Mouse (Mus musculus): ENCODE results near the gene Crocc2. TPM values are rescaled to one million over a fixed set of nuclear protein-coding genes. Genes with fewer than 3 reads are reported as not detected.

Gene Crocc2
- total RNA-seq, 1 experiment = 3.1 TPM

- peak overlapping the region; percentile 89 for H3K27ac ChIP-seq (ENCODE audit: insufficient read depth, low read depth, low read length, poor library complexity, severe bottlenecking)
- H3K9ac ChIP-seq (ENCODE audit: insufficient read depth, low read depth, low read length, poor library complexity, severe bottlenecking) = no peak overlapping the region
- H3K4me3 ChIP-seq (ENCODE audit: insufficient read depth in 1 of 2, low read depth in 1 of 2, low read length in 2 of 2, poor library complexity in 1 of 2, severe bottlenecking in 1 of 2) = peak overlapping the region in 1 of 2 experiments; percentile 23; a peak in 1 of 4 replicates
- DNase-seq (ENCODE audit: low read depth, low spot score) = no peak
- TF ChIP-seq CHD2 (IDR thresholded peaks at IDR 0.05; ENCODE audit: low read depth, low read length) (no peak), MAFK (IDR thresholded peaks at IDR 0.05; ENCODE audit: insufficient read depth, low read depth, low read length) (0 out of 2 replicates have a peak, but pooled peaks have one; percentile 2), ZNF384 (IDR thresholded peaks at IDR 0.05; ENCODE audit: low read depth, low read length) (no peak)
- no peaks in the 10 kb centered on the region for H3K36me3 ChIP-seq (ENCODE audit: control insufficient read depth, insufficient read depth, low read length, poor library complexity, severe bottlenecking)
- peaks cover 16 to 18% of the 10 kb centered on the region in 2 experiments for H3K4me1 ChIP-seq (ENCODE audit: control insufficient read depth in 2 of 2, insufficient read depth in 2 of 2, low read length in 2 of 2, poor library complexity in 1 of 2)
- in situ Hi-C loops (cut with MboI; ENCODE audit: low sequenced_read_pairs in 2 of 2, unreplicated experiment in 2 of 2) = no loop called here
- H3K9me3 ChIP-seq (ENCODE audit: control insufficient read depth, insufficient read depth, low read depth, low read length) = no peaks in the 10 kb centered on the region
Measured at GRCm38 (mm10) chr1:93197916-93198315, 29.4 kb downstream of the Crocc2 start.

- H3K36me3 ChIP-seq (ENCODE audit: control insufficient read depth, insufficient read depth, low read length, poor library complexity, severe bottlenecking) = no peaks in the 10 kb centered on the region
- H3K4me1 ChIP-seq (ENCODE audit: control insufficient read depth in 2 of 2, insufficient read depth in 2 of 2, low read length in 2 of 2, poor library complexity in 1 of 2) = peaks cover 4 to 30% of the 10 kb centered on the region in 2 experiments; a peak in 3 of 4 replicates
- peak overlapping the region; percentile 53 to 57; a peak in 3 of 4 replicates for H3K4me3 ChIP-seq (ENCODE audit: insufficient read depth in 1 of 2, low read depth in 1 of 2, low read length in 2 of 2, poor library complexity in 1 of 2, severe bottlenecking in 1 of 2)
- H3K9me3 ChIP-seq (ENCODE audit: control insufficient read depth, insufficient read depth, low read depth, low read length) = no peaks in the 10 kb centered on the region
- peak overlapping the region; percentile 17 for H3K9ac ChIP-seq (ENCODE audit: insufficient read depth, low read depth, low read length, poor library complexity, severe bottlenecking)
- no peak for TF ChIP-seq ZNF384 (IDR thresholded peaks at IDR 0.05; ENCODE audit: low read depth, low read length)
- TF ChIP-seq ZC3H11A (IDR thresholded peaks at IDR 0.05; ENCODE audit: borderline replicate concordance, low read depth, low read length) = no peak
- TF ChIP-seq CHD2 (IDR thresholded peaks at IDR 0.05; ENCODE audit: low read depth, low read length) = no peak
- TF ChIP-seq MAFK (IDR thresholded peaks at IDR 0.05; ENCODE audit: insufficient read depth, low read depth, low read length) = no peak
- TF ChIP-seq HCFC1 (IDR thresholded peaks at IDR 0.05; ENCODE audit: borderline replicate concordance, insufficient read depth, low read length) = no peak
- no peak overlapping the region; the same call in 1 of the 2 replicates for H3K27ac ChIP-seq (ENCODE audit: insufficient read depth, low read depth, low read length, poor library complexity, severe bottlenecking)
- in situ Hi-C loops (cut with MboI; ENCODE audit: low sequenced_read_pairs in 2 of 2, unreplicated experiment in 2 of 2) = no loop called here
- no peak for DNase-seq (ENCODE audit: low read depth, low spot score)
Measured at GRCm38 (mm10) chr1:93206277-93206970, 37.9 kb downstream of the Crocc2 start.

GRCm38 (mm10) chr1:93207536-93208064 is 39.1 kb downstream of the Crocc2 start:
- no peaks in the 10 kb centered on the region for H3K9me3 ChIP-seq (ENCODE audit: control insufficient read depth, insufficient read depth, low read depth, low read length)
- in situ Hi-C loops (cut with MboI; ENCODE audit: low sequenced_read_pairs in 2 of 2, unreplicated experiment in 2 of 2) = no loop called here
- TF ChIP-seq MAFK (IDR thresholded peaks at IDR 0.05; ENCODE audit: insufficient read depth, low read depth, low read length) (no peak), ZC3H11A (IDR thresholded peaks at IDR 0.05; ENCODE audit: borderline replicate concordance, low read depth, low read length) (no peak), CHD2 (IDR thresholded peaks at IDR 0.05; ENCODE audit: low read depth, low read length) (no peak), HCFC1 (IDR thresholded peaks at IDR 0.05; ENCODE audit: borderline replicate concordance, insufficient read depth, low read length) (no peak), ZNF384 (IDR thresholded peaks at IDR 0.05; ENCODE audit: low read depth, low read length) (no peak)
- peak overlapping the region in 1 of 2 experiments; percentile 57; a peak in 1 of 4 replicates for H3K4me3 ChIP-seq (ENCODE audit: insufficient read depth in 1 of 2, low read depth in 1 of 2, low read length in 2 of 2, poor library complexity in 1 of 2, severe bottlenecking in 1 of 2)
- H3K9ac ChIP-seq (ENCODE audit: insufficient read depth, low read depth, low read length, poor library complexity, severe bottlenecking) = no peak overlapping the region
- DNase-seq (ENCODE audit: low read depth, low spot score) = no peak
- H3K36me3 ChIP-seq (ENCODE audit: control insufficient read depth, insufficient read depth, low read length, poor library complexity, severe bottlenecking) = no peaks in the 10 kb centered on the region
- H3K27ac ChIP-seq (ENCODE audit: insufficient read depth, low read depth, low read length, poor library complexity, severe bottlenecking) = no peak overlapping the region
- peaks cover 4 to 38% of the 10 kb centered on the region in 2 experiments; a peak in 3 of 4 replicates for H3K4me1 ChIP-seq (ENCODE audit: control insufficient read depth in 2 of 2, insufficient read depth in 2 of 2, low read length in 2 of 2, poor library complexity in 1 of 2)

- Histone ChIP-seq H3K9ac (ENCODE audit: insufficient read depth, low read depth, low read length, poor library complexity, severe bottlenecking) (no peak overlapping the region; the same call in 1 of the 2 replicates), H3K27ac (ENCODE audit: insufficient read depth, low read depth, low read length, poor library complexity, severe bottlenecking) (no peak overlapping the region), H3K4me3 (ENCODE audit: insufficient read depth in 1 of 2, low read depth in 1 of 2, low read length in 2 of 2, poor library complexity in 1 of 2, severe bottlenecking in 1 of 2) (peak overlapping the region in 1 of 2 experiments; percentile 21; a peak in 1 of 4 replicates), H3K9me3 (ENCODE audit: control insufficient read depth, insufficient read depth, low read depth, low read length) (no peaks in the 10 kb centered on the region), H3K36me3 (ENCODE audit: control insufficient read depth, insufficient read depth, low read length, poor library complexity, severe bottlenecking) (no peaks in the 10 kb centered on the region), H3K4me1 (ENCODE audit: control insufficient read depth in 2 of 2, insufficient read depth in 2 of 2, low read length in 2 of 2, poor library complexity in 1 of 2) (peaks cover 4 to 49% of the 10 kb centered on the region in 2 experiments; a peak in 3 of 4 replicates)
- DNase-seq (ENCODE audit: low read depth, low spot score) = no peak
- in situ Hi-C loops (cut with MboI; ENCODE audit: low sequenced_read_pairs in 2 of 2, unreplicated experiment in 2 of 2) = no loop called here
- TF ChIP-seq HCFC1 (IDR thresholded peaks at IDR 0.05; ENCODE audit: borderline replicate concordance, insufficient read depth, low read length) (no peak), ZC3H11A (IDR thresholded peaks at IDR 0.05; ENCODE audit: borderline replicate concordance, low read depth, low read length) (no peak)
Measured at GRCm38 (mm10) chr1:93210213-93210641, 41.7 kb downstream of the Crocc2 start.
